Mouse (Mus musculus) c-Kit-positive CD71-positive TER-119-positive erythroid progenitor cells, embryonic 14.5 days (primary cell): ENCODE measurements around the gene Ngdn.
"Not testable (repeated sequence)": the region's sequence is repeated elsewhere in the genome, so short reads cannot be mapped to it uniquely, and the experiment has no call there.

Source experiments
- DNase-seq: peaks from one replicate; pipeline ENCODE4 v3.0.0-alpha.2; 2013; ENCODE audit warnings: low spot score

Ngdn gene

DNA sequence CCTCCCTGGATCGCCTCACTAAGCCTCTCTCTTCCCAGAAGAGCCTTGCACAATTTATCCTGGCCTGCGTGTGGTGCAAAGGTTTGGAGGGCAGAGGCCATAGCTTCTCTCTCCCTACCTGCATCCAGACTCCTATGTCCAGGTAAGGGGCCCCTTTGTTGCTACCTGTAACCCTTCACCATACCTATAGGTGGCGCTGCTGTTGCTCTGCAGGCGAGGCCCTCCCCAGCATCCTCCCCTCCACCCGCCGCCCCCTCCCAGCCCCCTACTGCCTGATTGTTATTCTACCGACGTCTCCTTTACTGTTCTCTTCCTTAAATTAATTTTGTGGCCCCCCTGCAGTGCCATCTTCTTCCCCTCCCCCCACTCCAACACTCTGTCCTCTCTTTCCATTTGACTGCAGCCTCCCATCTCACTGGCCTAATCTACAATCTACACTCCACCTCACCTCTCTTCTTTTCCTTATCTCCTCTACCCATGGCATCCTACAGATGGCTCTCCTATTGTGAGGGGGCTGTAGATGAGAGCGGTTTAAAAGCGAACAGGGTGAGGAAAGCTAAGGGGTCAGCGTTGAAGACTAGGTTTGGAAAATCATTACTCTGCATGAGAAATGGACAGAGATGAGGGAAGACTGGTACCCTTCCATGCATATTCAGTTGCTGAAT is 13.9 kb downstream of the Ngdn start:
- DNase-seq = peak; percentile 30

DNA sequence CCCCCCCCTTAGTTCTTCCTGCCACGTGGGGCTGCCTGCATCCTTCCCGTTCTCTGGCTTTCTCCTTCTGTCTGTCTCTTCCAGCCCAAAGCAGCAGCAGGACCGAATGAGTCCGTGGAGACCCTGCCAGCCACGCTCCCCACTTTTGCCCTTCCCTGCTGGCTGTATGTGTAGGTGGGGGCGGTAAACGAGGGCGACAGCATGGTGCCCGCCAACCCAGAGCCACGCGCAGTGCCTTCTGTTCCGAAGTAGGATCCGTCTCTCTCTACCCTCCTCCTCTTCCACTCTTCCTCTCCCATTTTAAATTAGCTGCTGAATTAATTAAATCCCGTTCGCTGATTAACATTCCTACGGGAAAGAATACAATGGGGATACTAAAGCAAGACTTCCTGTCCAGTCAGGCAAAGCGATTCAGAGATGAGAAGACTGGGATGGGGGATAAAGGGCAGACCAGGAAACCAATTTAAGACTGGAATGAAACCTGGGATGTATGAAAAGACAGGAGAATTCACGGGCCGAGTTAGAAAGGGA is 17.5 kb downstream of the Ngdn start:
- no peak for DNase-seq

DNA sequence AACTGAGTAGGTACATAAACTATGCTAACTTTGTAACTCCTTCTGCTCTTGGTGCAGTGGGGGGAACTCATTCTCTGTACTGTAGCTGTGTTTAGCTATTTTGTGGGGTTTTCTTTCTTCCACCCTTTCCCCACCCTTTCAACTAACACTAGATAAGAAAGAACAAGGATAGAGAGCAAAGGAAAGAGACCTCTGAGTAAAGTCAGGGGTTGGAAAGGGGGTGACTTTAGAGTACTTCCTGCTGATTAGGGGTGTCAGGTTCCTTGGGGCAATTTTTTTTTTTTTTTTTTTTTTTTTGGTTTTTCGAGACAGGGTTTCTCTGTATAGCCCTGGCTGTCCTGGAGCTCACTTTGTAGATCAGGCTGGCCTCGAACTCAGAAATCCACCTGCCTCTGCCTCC is 28.4 kb downstream of the Ngdn start:
- not testable (repeated sequence) for DNase-seq

DNA sequence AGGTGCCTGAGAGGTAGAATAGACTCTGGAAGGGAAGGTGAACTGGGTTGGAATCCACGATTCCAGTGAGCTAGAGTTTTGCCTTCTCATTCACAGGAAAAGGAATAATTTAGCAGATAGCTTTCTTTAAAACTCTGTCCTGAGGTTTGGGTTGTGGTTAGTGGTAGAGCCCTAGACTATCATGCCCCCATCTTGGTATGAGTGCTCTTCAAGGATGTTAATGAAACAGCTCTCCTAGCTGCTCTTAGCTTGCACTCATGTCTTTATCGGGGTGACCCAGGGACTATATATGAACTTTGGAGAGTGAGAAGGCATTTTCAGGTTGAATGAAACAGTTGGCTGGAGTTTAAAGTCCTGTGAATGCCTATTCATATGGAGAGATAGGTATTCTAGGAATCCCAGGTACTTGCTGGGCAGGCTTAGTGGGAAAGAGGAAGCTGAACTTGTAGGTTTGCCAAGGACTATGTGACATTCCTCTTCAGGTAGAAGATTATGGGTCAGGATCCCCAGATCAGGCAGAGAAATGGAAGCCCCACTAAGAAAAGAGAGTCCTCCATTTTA is 32.8 kb downstream of the Ngdn start:
- DNase-seq = no peak

DNA sequence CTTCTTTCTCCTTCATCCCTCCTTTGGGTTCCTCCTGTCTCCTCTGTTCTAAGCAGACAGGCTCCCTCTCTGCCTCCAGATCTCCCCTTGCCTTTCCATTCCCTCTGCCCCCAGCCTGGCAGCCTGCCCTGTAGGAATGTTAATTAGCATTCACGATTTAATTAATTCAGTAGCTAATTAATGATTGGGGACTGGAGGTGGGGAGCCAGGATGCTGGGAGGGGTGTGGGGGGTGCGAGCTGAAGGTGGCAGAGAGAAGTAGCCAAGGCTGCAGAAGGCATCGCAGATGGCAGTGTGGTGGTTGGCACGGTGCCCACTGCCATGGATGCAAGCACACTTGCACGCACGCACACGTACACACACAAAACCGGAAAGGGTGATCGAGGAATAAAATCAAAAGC is 37.2 kb downstream of the Ngdn start:
- no peak for DNase-seq

DNA sequence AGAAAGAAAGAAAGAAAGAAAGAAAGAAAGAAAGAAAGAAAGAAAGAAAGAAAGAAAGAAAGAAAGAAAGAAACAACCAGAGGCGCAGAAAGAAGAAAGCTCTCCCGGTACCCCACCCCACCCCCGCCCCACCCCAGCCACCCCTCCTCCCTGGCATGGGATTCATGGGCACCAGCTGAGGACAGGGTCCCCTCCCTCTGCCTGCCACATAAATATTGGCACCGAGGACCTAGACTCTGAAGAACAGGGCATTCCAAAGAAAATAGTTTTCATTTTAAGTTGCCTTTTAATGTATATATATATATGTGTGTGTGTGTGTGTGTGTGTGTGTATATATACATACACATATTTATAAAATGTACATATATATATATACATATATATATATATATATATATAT is 37.8 kb downstream of the Ngdn start:
- no peak for DNase-seq

DNA sequence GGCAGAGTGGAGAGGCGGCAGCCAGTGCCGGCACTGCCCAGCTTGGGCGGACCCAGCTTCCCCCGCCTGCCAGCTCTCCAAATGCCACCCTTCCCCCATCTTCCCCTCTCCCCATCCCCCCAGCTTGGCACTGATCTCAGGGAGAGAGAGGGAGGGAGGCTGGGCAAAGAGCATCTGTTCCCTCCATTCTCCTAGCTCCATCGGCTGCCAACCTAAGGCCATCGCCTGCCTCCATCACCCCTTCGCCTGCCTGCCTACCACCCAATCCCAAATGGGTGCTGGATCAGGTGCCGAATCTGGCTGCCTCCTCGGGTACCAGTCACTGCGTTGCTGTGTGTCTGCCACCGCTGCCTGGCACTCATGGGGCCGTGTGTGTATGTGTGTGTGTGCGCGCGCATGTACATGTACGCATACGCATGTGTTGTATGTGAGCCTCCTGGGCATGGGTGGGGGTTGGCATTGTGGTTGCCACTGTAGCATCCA is 38.5 kb downstream of the Ngdn start:
- DNase-seq = no peak

DNA sequence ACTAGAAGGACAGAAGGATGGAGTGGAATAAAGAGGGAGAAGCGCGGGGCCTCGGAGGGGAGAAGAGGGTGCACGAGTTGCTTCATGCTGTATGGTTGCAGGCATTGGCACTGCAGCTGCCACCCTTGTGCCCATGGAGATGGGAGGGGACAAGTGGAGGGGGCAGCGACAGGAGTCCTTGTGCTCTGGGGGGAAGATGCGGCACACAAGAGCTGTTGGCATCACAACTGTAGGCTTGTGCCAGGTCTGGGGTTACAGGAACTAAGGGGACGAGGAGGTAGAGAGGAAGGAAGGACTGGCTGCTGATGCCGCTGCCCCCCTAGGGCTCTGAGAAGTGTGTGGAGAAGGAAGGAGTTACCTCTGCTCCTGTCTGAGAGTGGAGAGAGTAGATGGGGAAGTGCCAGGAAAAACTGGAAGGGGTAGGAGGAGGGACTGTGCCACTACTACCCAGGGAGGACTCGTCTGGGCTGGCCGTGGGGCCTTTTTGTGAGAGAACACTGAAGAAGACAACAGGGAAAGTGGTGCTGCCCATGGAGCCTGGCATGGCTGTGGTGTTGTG is 39.0 kb downstream of the Ngdn start:
- no peak for DNase-seq

DNA sequence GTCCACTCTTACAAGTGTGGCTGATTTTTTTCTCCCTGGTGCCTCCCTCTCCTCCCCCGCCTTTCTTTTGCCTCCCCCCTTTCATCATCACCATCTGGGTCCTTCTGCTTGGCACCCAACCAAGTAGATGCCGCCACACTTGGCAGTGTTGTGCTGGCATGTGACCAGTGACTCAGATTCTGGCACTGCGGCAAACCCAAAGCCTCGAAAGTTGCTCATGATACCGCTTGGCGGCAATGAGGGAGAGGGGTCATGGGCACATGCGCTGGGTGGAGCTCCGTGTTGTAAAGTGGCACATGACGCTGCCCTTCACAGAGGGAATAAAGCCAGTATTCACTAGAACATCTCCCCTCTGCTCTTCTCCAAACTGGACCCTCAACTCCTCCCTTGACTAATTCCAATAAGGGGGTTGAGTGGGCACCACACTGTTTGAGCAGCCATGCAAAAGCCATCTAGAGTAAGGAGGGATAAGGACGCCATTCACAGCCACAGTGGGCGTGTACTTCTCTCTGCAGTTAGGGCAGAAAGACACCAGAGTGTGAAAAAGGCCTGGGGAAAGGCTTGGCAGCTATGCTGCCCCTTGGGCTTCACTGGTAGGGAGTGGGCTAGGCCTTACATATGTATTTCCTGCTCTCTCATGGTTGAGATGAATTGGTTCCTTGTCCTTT is 40.0 kb downstream of the Ngdn start:
- DNase-seq = no peak

DNA sequence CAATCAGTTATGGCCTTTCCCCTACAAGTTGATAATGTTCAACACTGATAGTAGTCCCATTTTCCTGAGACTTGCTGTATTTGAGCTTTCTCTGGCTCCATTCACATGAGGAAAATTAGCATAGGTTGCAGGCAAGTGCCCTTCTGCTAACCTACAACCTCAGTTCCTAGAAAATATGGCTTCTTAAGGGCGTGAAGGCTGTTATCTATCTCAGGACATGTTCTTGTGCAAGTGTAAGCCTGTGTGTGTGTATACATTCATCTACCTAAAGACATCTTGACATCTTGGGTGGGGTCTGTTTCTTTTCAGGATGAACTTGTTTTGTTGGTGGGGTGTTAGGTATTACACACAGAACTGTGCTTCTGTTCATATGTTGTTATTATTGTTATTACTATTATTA is 43.8 kb downstream of the Ngdn start:
- peak; percentile 60 for DNase-seq

DNA sequence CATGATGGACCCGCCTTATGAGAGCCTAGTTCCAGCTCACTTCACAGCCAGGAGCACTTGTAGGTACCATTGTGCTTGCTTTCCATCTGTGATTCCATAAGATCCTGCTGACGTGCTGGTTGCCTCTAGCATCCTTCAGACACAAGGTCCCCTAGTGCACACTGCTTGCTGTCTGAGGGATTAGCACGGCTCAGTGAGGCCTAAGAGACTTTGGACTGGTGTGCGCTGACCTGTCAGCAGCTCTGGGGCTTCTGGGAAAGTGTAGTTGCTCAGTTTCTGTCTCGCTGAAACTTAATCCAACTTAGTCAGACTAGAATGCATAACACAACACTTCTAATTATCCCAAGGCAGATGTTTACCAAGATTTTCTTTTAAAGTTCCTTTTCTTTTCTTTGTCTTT is 44.7 kb downstream of the Ngdn start:
- no peak for DNase-seq

DNA sequence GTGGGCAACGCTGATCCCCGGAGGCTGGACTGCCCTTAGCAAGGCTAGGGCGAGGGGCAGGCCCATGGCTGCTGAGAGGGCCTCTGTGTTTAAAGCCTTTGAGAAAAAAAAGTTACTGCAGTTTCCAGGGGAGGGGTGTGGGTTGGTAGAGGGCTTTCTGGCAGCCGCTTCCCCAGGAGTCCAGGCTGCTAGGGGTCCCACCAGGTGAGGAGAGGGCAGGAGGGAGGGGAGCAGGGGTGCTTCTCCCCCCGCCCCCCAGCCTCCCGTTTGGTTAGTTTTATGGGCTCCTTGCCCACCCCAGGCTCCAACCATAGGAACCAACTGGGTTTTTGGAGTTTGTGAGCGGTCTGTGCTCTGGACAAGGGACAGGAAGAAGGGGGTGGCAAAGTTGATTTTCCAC is 46.6 kb downstream of the Ngdn start:
- DNase-seq = no peak

DNA sequence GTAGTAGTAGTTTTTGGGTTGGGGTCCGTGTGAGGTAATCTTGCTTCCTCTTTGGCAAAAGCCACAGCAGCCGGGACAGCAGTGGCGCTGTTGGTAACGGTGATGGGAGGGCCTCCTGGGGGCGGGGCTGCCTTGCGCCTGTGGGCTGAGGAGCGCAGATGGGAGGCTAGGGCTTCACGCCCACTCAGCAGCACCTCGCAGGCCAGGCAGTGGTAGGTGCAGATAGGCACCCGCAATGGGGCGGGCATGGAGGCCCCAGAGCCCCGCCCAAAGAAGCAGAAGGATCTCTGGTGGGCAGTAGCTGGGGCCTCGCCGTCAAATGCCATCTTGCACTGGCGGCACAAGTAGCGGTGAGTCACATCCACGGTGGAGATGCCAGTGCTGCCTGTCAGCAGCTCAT is 47.4 kb downstream of the Ngdn start:
- peak; percentile 92 for DNase-seq

DNA sequence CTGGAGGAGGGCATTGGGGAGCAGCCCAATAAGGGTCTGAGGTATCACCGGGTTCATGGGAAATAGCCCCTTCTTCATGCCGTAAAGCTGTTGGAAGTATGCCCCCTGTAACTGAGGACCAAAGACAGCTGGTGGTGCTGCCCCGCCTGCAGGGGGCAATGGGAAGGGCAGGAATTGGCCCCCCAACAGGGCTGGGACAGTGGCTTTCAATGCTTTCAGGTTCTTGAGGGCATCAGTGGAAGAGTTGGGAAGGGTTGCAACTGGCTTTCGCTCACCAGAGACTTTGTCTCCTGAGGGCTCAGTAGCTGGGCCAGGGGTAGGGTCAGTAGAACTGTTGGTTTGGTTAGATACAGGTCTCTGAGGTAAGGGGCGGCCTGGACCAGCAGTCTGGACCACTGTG is 47.9 kb downstream of the Ngdn start:
- DNase-seq = no peak

DNA sequence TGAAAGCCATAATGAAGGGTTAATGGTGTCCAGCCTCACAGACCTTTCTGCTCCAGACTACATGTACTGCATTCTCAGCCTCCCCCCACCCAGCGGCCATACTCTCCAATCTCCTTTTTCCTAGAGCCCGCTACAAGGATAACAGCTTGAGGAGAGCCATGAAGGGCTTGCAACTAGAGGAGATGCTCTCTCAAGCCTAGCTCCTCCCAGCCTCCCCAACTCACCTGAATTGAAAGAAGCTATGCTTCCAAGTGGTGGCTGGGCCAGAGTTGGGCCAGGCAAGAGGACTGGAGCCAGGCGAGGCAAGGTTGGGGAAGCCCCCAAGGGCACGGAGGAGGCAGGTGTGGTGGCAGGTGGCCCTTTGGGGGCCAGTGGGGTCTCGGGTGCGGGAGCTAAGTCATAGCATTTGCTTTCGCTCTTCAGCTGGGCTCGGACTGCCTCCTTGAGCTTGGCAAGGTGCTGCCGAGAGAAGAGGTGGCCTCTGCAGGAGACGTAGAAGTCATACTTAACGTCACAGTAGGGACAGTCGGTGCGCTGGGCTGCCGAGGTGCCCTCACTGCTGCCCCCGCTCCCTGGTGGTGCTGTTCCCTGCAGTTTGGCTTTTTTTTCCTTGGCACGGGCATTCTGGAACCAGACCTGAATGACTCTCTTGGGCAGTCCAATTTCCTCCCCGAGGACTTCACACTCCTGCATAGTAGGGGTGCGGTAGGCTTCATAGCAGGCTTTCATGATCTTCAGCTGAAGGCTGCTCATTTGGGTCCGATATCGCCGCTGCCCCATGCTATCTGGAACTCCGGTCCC is 48.5 kb downstream of the Ngdn start:
- no peak for DNase-seq

DNA sequence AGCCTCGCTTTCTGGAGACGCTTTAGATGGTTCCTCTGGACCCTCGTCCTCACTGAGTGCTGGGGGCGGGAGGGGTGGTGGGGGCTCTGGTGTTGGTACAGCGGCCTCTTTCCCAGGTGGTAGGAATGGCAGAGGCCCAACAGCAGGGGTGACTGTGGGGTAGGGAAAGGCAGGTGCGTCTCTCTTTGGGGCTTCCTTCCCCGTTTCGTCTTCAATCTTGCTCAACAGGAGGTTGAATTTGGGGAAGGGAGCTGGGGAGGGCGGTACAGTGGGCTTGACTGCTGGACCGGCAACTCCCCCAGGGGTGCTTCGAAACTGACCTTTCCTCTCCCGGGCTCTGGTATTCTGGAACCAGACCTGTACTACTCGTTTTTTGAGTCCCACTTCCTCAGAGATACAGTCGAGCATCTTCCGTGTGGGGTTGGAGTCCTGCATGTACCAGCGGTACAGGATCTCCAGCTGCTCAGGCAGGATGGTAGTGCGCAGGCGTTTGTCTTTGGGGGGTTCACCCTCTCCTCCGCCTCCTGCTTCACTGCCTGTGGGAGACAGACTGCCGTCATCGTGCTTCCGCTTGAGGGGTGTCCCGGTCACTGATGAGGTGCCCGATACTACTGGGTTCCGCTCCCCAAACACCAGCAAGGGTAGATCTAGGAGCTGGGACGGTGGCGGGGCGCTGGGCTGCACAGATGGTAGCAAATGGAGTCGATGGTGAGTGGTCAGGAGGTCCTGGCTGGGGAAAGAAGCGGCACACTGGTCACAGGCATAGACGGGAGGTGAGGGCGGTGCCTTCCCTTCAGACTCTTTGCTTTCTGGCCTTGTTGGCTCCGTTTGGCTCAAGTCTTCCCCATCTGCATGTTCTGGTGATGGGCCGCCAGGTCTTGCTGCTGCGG is 49.5 kb downstream of the Ngdn start:
- DNase-seq = no peak

DNA sequence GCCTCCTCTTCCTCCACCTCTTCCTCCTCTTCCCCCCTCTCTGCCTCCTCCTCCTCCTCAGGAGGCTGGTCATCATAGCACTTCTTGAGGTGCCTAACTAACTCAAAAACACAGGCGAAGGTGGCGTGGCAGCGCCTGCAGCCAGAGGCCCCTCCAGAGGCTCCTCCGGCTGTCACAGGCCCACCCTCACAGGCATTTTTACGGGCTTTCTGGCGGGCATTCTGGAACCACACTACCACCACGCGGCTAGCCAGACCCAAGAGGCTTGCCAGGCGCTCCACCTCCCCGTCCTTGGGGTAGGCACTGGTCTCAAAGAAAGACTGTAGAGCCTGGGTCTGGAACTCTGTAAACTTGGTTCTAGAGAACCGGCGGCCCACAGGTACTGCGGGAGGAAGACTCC is 50.1 kb downstream of the Ngdn start:
- DNase-seq = no peak

DNA sequence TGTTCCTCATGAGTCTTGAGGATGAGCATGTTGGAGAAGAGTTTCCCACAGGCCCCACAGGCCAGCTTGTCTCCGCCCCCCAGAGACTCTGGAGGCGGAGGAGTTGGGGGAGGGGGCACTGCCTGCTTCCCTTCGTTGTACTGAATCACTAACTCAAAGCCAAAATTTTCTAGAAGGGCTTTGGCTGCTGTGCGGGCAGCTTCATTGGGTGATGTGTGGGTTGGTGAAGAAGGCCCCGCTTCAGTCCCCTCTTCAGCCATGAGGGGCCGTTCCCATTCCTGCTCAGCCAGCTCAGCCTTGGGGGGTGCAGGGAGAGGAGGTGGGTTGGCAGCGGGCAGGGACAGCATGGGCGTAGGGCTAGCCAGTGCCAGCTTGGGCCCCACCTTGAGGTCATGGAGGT is 50.8 kb downstream of the Ngdn start:
- no peak for DNase-seq

DNA sequence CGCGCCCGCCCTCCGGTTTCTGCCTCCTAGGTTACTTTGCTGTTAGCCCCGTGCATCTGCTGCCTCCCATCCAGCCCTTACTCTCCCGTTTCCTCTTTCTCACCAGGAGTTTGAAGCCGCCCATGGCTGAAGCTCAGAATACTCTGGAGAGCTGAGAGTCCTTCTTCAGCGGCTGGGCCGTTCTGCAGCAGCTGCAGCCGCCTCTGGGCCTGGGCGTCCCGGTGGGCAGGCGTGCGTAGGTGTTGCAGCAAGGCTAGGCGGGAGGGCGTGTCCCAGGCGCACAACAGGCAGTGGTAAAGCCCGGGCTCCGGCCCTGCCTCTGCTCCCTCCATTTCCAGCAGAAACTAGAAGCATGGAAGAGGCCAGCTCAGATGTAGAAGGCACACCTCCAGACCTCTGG is 56.5 kb downstream of the Ngdn start:
- no peak for DNase-seq
